Mouse (Mus musculus) lung, adult 2 months (tissue): Measurements from ENCODE around the gene Bud31.

Experiments used
- CTCF ChIP-seq: fragments of 200-500 bp; IDR thresholded peaks from 2 replicates; pipeline ENCODE4 v1.5.1; 2011; ENCODE audit warnings: mild to moderate bottlenecking, low read length, control low read depth; ENCODE audit not compliant: insufficient read depth
- POLR2A ChIP-seq: fragments of 200-500 bp; IDR thresholded peaks from 2 replicates; pipeline ENCODE4 v1.6.1; 2011; ENCODE audit warnings: low read depth, mild to moderate bottlenecking, control low read depth, low read length, borderline replicate concordance; ENCODE audit errors: extremely low read depth

DNA sequence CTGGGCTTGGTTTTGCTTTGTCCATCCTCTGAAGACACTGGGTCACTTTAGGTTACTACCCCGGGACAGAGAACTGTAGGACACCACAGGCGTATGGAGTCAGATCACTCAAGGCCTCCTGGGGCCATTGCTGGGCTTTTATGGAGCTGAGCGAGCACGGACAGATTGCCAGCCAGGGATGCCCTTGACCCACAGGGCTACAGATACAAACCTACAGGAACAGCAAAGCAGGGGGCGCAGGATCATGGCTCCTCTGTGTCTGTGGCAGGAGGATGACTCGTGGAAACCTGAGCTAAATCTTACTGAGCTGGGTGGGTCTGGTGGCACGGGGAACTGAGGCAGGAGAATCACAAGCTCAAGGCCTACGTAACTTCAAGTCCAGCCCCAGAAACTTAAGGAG lies 27.6 kb upstream of the Bud31 start:
- no peak for TF ChIP-seq CTCF
- no peak for TF ChIP-seq POLR2A
